Mouse (Mus musculus): ENCODE measurements around the gene Slc35e3.
"Not testable (repeated sequence)": the region's sequence is repeated elsewhere in the genome, so short reads cannot be mapped to it uniquely, and the experiment has no call there.

Gene Slc35e3

GRCm38 (mm10) chr10:117733626-117734025 is 12.5 kb downstream of the Slc35e3 start:
- in situ Hi-C loops (cut with MboI, MseI): not testable (repeated sequence)

GRCm38 (mm10) chr10:117732962-117733592 is 13.1 kb downstream of the Slc35e3 start:
- in situ Hi-C loops (cut with MboI, MseI): no loop called here

GRCm38 (mm10) chr10:117732184-117732583 is 14.0 kb downstream of the Slc35e3 start:
- in situ Hi-C loops (cut with MboI, MseI): no loop called here

- in situ Hi-C loops (cut with MboI, MseI): no loop called here
These were observed 14.7 kb downstream of the Slc35e3 start for GRCm38 (mm10) chr10:117731244-117732101.

- in situ Hi-C loops (cut with MboI, MseI): no loop called here
These were observed 15.4 kb downstream of the Slc35e3 start for GRCm38 (mm10) chr10:117730637-117731203.

- in situ Hi-C loops (cut with MboI, MseI): no loop called here
These were observed 16.0 kb downstream of the Slc35e3 start for GRCm38 (mm10) chr10:117730140-117730539.

GRCm38 (mm10) chr10:117729139-117729814 is 16.9 kb downstream of the Slc35e3 start:
- in situ Hi-C loops (cut with MboI, MseI): loop anchor here (10.0 kb wide), 1 partner anchor 306 kb away; no protein-coding TSS in a partner anchor

- in situ Hi-C loops (cut with MboI, MseI): loop anchor here (10.0 kb wide), 1 partner anchor 306 kb away; no protein-coding TSS in a partner anchor
These were observed 17.6 kb downstream of the Slc35e3 start for GRCm38 (mm10) chr10:117728574-117728973.

- in situ Hi-C loops (cut with MboI, MseI): loop anchor here (10.0 kb wide), 1 partner anchor 307 kb away; no protein-coding TSS in a partner anchor
These were observed 18.6 kb downstream of the Slc35e3 start for GRCm38 (mm10) chr10:117727518-117728110.

- in situ Hi-C loops (cut with MboI, MseI): loop anchor here (10.0 kb wide), 1 partner anchor 308 kb away; no protein-coding TSS in a partner anchor
These were observed 19.2 kb downstream of the Slc35e3 start for GRCm38 (mm10) chr10:117726888-117727385.

GRCm38 (mm10) chr10:117726350-117726749 is 19.8 kb downstream of the Slc35e3 start:
- in situ Hi-C loops (cut with MboI, MseI): loop anchor here (10.0 kb wide), 1 partner anchor 308 kb away; no protein-coding TSS in a partner anchor

- in situ Hi-C loops (cut with MboI, MseI): loop anchor here (10.0 kb wide), 1 partner anchor 309 kb away; no protein-coding TSS in a partner anchor
These were observed 20.5 kb downstream of the Slc35e3 start for GRCm38 (mm10) chr10:117725671-117726070.

- in situ Hi-C loops (cut with MboI, MseI): loop anchor here (10.0 kb wide), 1 partner anchor 310 kb away; no protein-coding TSS in a partner anchor
These were observed 21.3 kb downstream of the Slc35e3 start for GRCm38 (mm10) chr10:117724804-117725361.

GRCm38 (mm10) chr10:117724136-117724718 is 21.9 kb downstream of the Slc35e3 start:
- in situ Hi-C loops (cut with MboI, MseI): loop anchor here (10.0 kb wide), 1 partner anchor 311 kb away; no protein-coding TSS in a partner anchor

GRCm38 (mm10) chr10:117718161-117719119 is 27.7 kb downstream of the Slc35e3 start:
- in situ Hi-C loops (cut with MboI, MseI): no loop called here

- in situ Hi-C loops (cut with MboI, MseI): no loop called here
These were observed 28.6 kb downstream of the Slc35e3 start for GRCm38 (mm10) chr10:117717583-117717982.

- in situ Hi-C loops (cut with MboI, MseI): no loop called here
These were observed 29.5 kb downstream of the Slc35e3 start for GRCm38 (mm10) chr10:117716686-117717085.

- in situ Hi-C loops (cut with MboI, MseI): not testable (repeated sequence)
These were observed 30.5 kb downstream of the Slc35e3 start for GRCm38 (mm10) chr10:117715654-117716053.

Data from T-helper 2 cell (primary cell).